Mouse (Mus musculus) granulocyte monocyte progenitor cell, adult 5-6 weeks (primary cell): ENCODE data around the gene Smok3c. TPM values are rescaled to one million over a fixed set of nuclear protein-coding genes. Genes with fewer than 3 reads are reported as not detected.
"Not testable (repeated sequence)": the region's sequence is repeated elsewhere in the genome, so short reads cannot be mapped to it uniquely, and the experiment has no call there.

ENCODE experiments used
- ATAC-seq: replicated peaks from 2 replicates; pipeline ENCODE4 v1.8.0; 2016; ENCODE audit warnings: mild to moderate bottlenecking, moderate TSS enrichment, inconsistent platforms; ENCODE audit not compliant: poor library complexity, severe bottlenecking
- total RNA-seq, 2 experiments: library from RNA; stranded (forward) in 1 of 2; stranded (reverse) in 1 of 2; fragments of 200-712, 200-1000 nt in 1 of 2; fragments of >200 nt in 1 of 2; fragmentation: Nextera tagmentation in 1 of 2; gene quantifications; 2 replicates each; pipeline ENCODE4 v1.2.3; 2014 to 2017

Gene Smok3c
- total RNA-seq (2014; fragmentation: Nextera tagmentation) (not detected in 2 replicates), total RNA-seq (2017) (not detected in 2 replicates)

DNA sequence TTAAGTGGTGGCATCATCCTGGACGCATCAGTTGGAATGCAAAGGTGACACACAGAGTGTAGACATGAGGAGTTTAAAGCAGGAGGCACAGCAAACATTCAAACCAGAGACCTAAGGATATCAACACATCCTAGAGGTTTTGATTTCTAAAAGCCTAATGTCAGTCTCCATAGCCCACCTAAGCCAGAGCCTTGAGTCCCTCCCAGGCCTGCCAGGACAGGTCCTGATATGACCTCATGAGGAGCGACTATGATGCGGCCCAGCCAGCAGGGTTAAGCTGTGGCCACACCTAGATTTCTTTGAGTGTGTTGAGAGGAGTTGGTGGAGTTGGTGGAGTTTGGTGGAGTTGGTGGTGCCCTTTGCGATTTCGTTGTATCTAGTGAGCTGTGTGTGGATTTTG lies at the start of gene Smok3c:
Gene Smok3c, plus strand, starts transcription at position 301 of the 400 bp plus-strand sequence.
- not testable (repeated sequence) for ATAC-seq

- ATAC-seq: no peak
Measured at GRCm38 (mm10) chr5:138009437-138009836, 43.6 kb upstream of the Smok3c start.

DNA sequence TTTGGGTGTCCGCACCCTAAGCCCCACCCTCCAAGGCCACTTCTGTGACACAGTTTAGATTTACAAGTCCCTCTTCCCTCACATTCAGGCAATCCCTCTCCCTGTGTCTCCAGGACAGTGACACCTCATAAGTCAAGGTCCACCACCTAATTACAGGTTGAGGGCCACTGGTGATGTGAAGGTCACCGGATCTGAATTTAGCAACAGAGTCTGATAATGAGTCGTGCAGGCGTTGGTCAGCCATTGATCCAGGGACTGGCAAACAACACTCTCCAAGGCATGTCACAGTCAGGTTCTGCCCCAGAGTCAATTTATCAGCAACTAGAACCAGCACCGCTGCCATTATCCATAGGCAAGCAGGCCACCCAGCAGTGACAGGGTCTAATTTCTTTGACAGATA lies 40.6 kb upstream of the Smok3c start:
- ATAC-seq: no peak

GRCm38 (mm10) chr5:138016530-138016929 lies 36.5 kb upstream of the Smok3c start:
- ATAC-seq: no peak

- ATAC-seq: no peak
Measured at GRCm38 (mm10) chr5:138016997-138017396, 36.0 kb upstream of the Smok3c start.

- ATAC-seq: not testable (repeated sequence)
Measured at GRCm38 (mm10) chr5:138019577-138019976, 33.4 kb upstream of the Smok3c start.

- ATAC-seq: not testable (repeated sequence)
Measured at GRCm38 (mm10) chr5:138020961-138021479, 32.0 kb upstream of the Smok3c start, which contains the start of the genes Smok3a and Smok3b. TSS of gene Smok3a (plus strand) at chr5:138021261. TSS of gene Smok3b (plus strand) at chr5:138021429.

- ATAC-seq: no peak
Measured at GRCm38 (mm10) chr5:138073803-138074202, 20.8 kb downstream of the Smok3c start.

DNA sequence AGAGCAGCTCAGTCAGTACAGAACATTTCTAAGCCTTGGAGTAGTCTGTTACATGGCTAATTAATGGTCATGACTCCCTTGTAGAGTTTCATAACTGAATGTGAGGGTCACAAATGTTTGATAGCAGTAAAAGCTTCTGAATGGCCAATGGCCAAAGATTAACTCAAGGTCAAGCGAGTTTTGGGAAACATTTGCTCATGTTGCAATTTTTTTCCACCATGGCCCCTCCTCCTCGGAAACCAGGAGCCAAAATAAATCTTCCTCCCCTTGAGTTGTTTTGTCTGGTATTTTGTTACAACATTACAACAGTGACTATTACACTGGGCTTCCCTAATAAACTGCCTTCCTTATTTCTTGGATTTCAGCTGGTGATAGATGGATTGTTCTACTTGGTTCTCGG lies 22.7 kb downstream of the Smok3c start:
- no peak for ATAC-seq

DNA sequence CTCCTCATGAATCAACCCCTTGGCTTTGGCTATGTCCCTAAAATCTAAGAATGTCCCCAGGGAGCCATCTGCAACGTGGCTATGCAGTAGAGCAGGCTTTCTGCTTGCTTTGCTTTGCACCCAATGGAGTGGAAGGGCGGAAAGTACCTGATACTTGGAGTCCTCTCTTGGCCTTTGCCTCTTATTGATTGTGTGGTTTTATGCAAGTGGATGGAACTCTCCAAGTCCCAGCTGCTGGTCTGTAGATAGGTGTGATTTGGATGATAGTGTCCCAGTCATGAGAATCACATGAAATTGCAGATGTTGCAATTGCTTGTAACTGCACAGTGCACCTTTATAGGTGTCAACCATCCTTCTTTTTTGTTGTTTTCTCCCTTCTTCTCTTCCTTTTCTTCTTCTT lies 23.2 kb downstream of the Smok3c start:
- ATAC-seq: no peak

DNA sequence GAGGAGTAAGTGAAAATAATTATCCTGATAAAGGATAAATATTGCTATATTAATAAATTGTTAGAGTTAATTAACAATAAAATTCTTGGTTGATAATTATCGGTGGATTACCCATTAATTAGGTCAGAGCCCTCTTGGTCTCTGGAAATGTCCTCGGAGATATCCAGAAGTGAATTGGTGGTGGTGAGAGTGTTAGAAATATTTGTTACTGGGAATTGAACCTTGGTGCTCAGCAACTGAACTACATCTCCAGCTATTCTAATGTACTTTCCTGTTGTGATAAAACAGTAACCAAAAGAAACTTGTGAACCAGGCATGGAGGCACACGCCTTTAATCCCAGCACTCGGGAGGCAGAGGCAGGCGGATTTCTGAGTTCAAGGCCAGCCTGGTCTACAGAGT lies 27.5 kb downstream of the Smok3c start:
- no peak for ATAC-seq

GRCm38 (mm10) chr5:138081446-138081845 lies 28.5 kb downstream of the Smok3c start:
- ATAC-seq: no peak

DNA sequence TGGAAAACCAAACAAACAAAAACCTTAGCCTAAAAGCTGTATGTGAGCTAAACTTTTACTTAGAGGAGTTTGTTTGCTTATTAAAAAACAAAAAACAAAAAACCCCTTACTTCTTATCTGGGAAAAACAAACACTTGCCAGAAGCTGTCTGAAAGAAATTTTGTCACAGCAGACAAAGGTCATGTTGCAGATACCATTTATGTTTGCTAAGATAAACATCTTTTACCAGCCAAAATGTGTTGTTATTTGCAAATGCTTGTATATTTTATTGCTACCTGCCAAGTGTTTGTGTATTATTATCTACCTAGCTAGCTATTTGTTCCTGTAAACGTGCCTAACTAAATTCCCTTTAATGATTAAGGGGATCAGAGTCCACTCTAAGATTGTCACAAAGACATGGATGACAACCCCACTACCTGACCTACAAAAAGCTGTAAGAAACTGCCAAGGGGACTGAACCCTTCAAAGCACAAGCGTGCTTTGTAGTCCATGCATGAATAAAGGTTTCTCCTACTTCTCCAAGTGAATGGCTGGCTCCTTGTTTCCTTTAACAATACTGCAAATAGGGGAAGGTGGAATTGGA lies 30.4 kb downstream of the Smok3c start:
- ATAC-seq: no peak

DNA sequence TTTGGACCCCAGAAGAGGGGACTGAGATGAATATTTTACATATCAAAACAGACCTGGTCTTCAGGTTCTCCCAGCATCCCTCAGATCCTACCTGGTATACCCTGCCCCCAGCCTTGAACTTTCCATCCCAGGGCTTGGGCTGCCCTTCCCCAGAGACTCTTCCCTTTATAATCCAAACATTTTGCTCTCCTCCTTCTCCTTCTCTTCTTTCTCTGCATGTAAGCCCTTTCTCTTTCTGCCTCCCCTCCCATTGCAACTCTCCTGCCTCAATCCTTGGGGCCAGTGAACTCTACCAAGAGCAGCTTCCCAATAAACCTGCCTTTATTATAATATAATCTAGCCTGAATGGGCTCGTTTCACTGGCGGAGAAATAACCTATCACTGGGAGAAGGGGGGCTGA lies 30.9 kb downstream of the Smok3c start:
- ATAC-seq: no peak

DNA sequence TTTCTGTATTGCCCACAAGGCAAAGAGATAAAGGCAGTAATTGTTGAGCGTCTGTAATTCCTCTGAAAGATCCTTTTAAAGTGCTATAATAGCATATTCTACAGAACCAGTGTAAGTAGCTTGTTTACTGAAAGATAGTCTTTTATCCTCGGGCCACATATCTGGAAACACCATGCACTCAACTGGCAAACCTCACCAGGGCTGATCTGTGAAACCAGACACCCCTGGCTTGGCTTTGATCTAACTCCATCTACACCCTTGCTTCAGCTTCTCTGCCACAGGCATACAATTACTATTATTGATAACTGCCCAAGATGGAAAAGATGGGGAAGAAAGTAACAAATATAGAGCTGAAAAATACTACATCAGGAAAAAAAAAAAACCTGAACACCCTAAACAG lies 31.5 kb downstream of the Smok3c start:
- no peak for ATAC-seq

DNA sequence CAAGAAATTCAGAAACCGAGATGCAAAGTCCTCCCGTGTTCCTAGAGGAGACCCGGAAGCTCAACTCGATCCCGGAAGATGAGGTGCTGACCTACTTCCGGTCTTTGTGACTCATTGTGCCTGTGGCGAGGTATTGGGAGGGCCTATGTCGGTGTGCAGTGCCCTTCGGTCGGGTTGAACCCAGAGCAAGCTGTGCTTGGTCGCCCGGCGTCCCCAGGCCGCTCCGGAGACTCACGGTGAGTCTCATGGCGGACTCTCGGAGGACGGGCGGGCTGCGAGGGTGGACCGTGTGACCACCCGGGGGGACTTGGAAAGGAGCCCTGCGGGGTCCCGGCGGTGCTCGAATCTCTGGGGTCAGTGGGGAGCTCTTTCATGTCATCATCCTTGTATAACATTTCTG lies 32.0 kb downstream of the Smok3c start, which contains the start of gene Zkscan1:
Gene Zkscan1, plus strand, starts transcription at position 89 of the 400 bp plus-strand sequence.
- peak; percentile 100 for ATAC-seq

DNA sequence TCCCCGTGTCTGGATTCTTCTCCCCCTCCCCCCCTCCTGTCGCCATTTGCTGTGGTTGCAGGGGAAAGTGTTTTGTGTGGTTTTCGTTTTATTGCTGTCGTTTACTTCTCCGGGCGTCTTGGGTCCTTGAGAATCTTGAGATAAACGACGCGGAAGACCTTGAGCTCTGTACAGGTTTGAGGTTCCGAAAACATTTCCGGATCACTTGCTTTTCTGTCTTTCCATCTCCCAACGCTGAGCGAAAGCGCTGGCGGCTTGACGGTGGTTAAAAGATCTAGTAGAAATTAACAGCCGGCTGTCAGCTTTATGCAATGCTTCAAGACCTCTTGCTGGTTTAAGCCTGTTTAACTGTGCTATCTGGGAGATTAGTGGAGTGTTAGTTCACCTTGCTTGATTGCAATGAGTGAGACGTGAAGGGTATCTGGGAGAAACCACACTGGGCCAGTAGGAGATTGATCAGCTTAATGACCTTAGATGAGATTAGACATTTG lies 32.5 kb downstream of the Smok3c start:
- 0 out of 2 replicates have a peak, but pooled peaks have one; percentile 1 for ATAC-seq

- ATAC-seq: no peak
Measured at GRCm38 (mm10) chr5:138086842-138087241, 33.8 kb downstream of the Smok3c start.

DNA sequence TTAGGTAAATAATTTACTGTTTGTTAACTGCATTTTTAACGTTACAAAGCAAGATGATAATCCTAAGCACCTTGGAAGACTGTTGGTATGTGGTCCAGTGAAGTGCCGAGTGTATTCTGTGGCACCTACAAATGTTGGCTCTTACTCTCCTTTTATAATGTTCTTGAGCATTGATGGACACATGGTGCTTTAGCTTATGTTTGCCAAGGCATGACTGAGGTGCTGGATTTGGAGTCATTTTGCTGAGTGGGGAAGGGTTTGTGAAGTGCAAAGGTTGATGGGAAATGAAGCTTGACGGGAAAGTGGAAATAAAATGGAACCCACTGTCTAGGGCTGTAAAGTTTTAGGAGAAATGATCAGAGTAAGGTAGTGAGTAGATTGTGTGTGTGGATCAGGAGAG lies 35.4 kb downstream of the Smok3c start:
- ATAC-seq: no peak

DNA sequence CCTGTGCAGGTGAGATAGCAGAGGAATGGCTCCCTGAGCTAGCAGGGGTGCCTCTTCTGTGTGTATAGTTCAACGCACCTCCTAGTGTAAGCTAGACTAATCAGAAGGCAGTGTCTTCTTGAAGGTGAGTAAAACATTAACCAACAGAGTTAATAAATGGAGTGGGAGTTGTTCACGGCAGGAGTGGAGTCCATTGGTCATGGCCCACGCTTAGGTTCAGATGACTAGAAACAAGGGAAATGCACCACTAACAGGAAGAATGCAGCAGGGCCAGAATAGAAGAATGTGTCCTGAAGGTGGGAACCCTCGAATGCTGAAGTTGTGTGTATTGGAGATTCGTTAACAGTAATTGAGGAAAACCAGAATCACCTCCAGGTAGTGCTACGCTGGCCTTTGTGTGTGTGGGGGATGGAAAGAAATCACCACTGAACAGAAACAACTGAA lies 36.1 kb downstream of the Smok3c start:
- no peak for ATAC-seq

GRCm38 (mm10) chr5:138090271-138090670 lies 37.3 kb downstream of the Smok3c start:
- no peak for ATAC-seq

- ATAC-seq: no peak
Measured at GRCm38 (mm10) chr5:138090737-138091136, 37.7 kb downstream of the Smok3c start.
